In genomic region chr3:88081345-88082223, GRCm38 (mm10) we compare ENCODE assay signal across 8 mouse cellular contexts. TPM values are rescaled to one million over a fixed set of nuclear protein-coding genes. Genes with fewer than 3 reads are reported as not detected.
DNase-seq lines count a peak whose midpoint lies in the region; ATAC-seq and TF ChIP-seq lines count a peak whose summit lies in the region.

Gene Iqgap3 (plus strand): TSS chr3:88081971.

- peak; percentile 87 for ATAC-seq in heart, embryonic 15.5 days (replicated peaks; ENCODE audit: insufficient number of reproducible peaks, insufficient read depth, low FRiP score, low read depth)
- ATAC-seq in liver, embryonic 13.5 days (ENCODE audit: low read depth) = peak; percentile 87
- ATAC-seq in stomach, embryonic 14.5 days (ENCODE audit: insufficient number of reproducible peaks, insufficient read depth, low FRiP score, low read depth) = peak; percentile 77; the same call in 1 of the 2 replicates

- H3K79me2 ChIP-seq in CH12.LX (replicated peaks; ENCODE audit: control insufficient read depth, extremely low read depth, insufficient read depth, poor library complexity, severe bottlenecking) = no peaks in the 10 kb centered on the region

- peak within 1 kb of the TSS; percentile 23; the same call in 1 of the 2 replicates for H3K9ac ChIP-seq in CH12.LX (ENCODE audit: insufficient read depth, low read depth)
- H3K9ac ChIP-seq in heart, embryonic 15.5 days = peak within 1 kb of the TSS; percentile 56
- H3K9ac ChIP-seq in liver, embryonic 13.5 days = peak within 1 kb of the TSS; percentile 82
- peak within 1 kb of the TSS; percentile 23; the same call in 1 of the 2 replicates for H3K9ac ChIP-seq in stomach, embryonic 14.5 days (replicated peaks; ENCODE audit: low read depth, low read length)

- H3K27ac ChIP-seq in CH12.LX (ENCODE audit: insufficient read depth, low read depth) = peak within 1 kb of the TSS; percentile 66; the same call in 1 of the 2 replicates
- peak within 1 kb of the TSS; percentile 85 for H3K27ac ChIP-seq in forebrain, embryonic 10.5 days
- 0 out of 2 replicates have a peak within 1 kb of the TSS, but pooled peaks have one; percentile 4 for H3K27ac ChIP-seq in heart, embryonic 15.5 days
- H3K27ac ChIP-seq in liver, embryonic 13.5 days = peak within 1 kb of the TSS; percentile 60; the same call in 1 of the 2 replicates
- H3K27ac ChIP-seq in stomach, embryonic 14.5 days (ENCODE audit: low read length) = peak within 1 kb of the TSS; percentile 36; the same call in 1 of the 2 replicates

- no peak for TF ChIP-seq EP300 in CH12.LX (IDR thresholded peaks at IDR 0.05; ENCODE audit: low read length)

- in situ Hi-C loops in CH12.LX (cut with MboI; ENCODE audit: low pct_ligation_motif_present, low pct_unique_long_range_greater_than_20kb, low sequenced_read_pairs) = loop anchor here (5.0 kb wide), 1 partner anchor 59 kb away; no protein-coding TSS in a partner anchor

- TF ChIP-seq POLR2A in CH12.LX (IDR thresholded peaks at IDR 0.05; ENCODE audit: low read depth, low read length) = peak; percentile 43; the same call in 1 of the 2 replicates

- peaks cover 10 to 40% of the 10 kb centered on the region in 2 experiments for H3K4me1 ChIP-seq in CH12.LX (ENCODE audit: control insufficient read depth in 1 of 2, insufficient read depth in 2 of 2)
- peaks cover 23% of the 10 kb centered on the region for H3K4me1 ChIP-seq in forebrain, embryonic 10.5 days
- H3K4me1 ChIP-seq in heart, embryonic 15.5 days (replicated peaks) = peaks cover 17% of the 10 kb centered on the region
- H3K4me1 ChIP-seq in liver, embryonic 13.5 days (replicated peaks) = peaks cover 22% of the 10 kb centered on the region
- peaks cover 10% of the 10 kb centered on the region; the same call in 1 of the 2 replicates for H3K4me1 ChIP-seq in stomach, embryonic 14.5 days (ENCODE audit: control insufficient read depth, insufficient read depth, low read length)

- peaks cover 21% of the 10 kb centered on the region for H3K27me3 ChIP-seq in CH12.LX (replicated peaks)
- H3K27me3 ChIP-seq in forebrain, embryonic 10.5 days (ENCODE audit: poor library complexity, severe bottlenecking) = no peaks in the 10 kb centered on the region
- no peaks in the 10 kb centered on the region for H3K27me3 ChIP-seq in heart, embryonic 15.5 days
- peaks cover 13% of the 10 kb centered on the region; the same call in 1 of the 2 replicates for H3K27me3 ChIP-seq in liver, embryonic 13.5 days
- no peaks in the 10 kb centered on the region for H3K27me3 ChIP-seq in stomach, embryonic 14.5 days (ENCODE audit: control insufficient read depth, insufficient read depth, low read length)

- dilution Hi-C loops in CH12.LX (cut with MboI; ENCODE audit: extremely low pct_ligation_motif_present, extremely low pct_unique_long_range_greater_than_20kb, low sequenced_read_pairs) = no loop called here

- WGBS in forebrain, embryonic 10.5 days = 19% methylated on average over 33 of the region's 33 CpGs
- WGBS in heart, embryonic 15.5 days = 18% methylated on average over 33 of the region's 33 CpGs
- WGBS in liver, embryonic 13.5 days (ENCODE audit: insufficient replicate concordance) = 18% methylated on average over 33 of the region's 33 CpGs
- WGBS in stomach, embryonic 14.5 days = 19% methylated on average over 33 of the region's 33 CpGs

- peaks cover 0 to 18% of the 10 kb centered on the region in 2 experiments for H3K36me3 ChIP-seq in CH12.LX (replicated peaks in 1 of 2; ENCODE audit: control insufficient read depth in 1 of 2, insufficient read depth in 1 of 2, low read length in 1 of 2)
- peaks cover 31% of the 10 kb centered on the region for H3K36me3 ChIP-seq in forebrain, embryonic 10.5 days (replicated peaks)
- peaks cover 23% of the 10 kb centered on the region for H3K36me3 ChIP-seq in heart, embryonic 15.5 days
- H3K36me3 ChIP-seq in liver, embryonic 13.5 days = peaks cover 20% of the 10 kb centered on the region
- peaks cover 11% of the 10 kb centered on the region; the same call in 1 of the 2 replicates for H3K36me3 ChIP-seq in stomach, embryonic 14.5 days (ENCODE audit: control insufficient read depth, insufficient read depth, low read length)

- TF ChIP-seq RAD21 in CH12.LX (IDR thresholded peaks at IDR 0.05; ENCODE audit: low read depth, low read length) = no peak

- peak within 1 kb of the TSS; percentile 65 for H3K4me2 ChIP-seq in CH12.LX (ENCODE audit: insufficient read depth, low read depth, poor library complexity, severe bottlenecking)
- peak within 1 kb of the TSS; percentile 84 for H3K4me2 ChIP-seq in heart, embryonic 15.5 days
- H3K4me2 ChIP-seq in liver, embryonic 13.5 days = peak within 1 kb of the TSS; percentile 83
- H3K4me2 ChIP-seq in stomach, embryonic 14.5 days (replicated peaks; ENCODE audit: low read depth, low read length) = peak within 1 kb of the TSS; percentile 63

- peak within 1 kb of the TSS; percentile 56 to 76 (median 66) for H3K4me3 ChIP-seq in CH12.LX (replicated peaks in 1 of 3; ENCODE audit: low read depth in 2 of 3, low read length in 2 of 3, poor library complexity in 1 of 3)
- H3K4me3 ChIP-seq in forebrain, embryonic 10.5 days = peak within 1 kb of the TSS; percentile 73
- peak within 1 kb of the TSS; percentile 63 for H3K4me3 ChIP-seq in heart, embryonic 15.5 days
- H3K4me3 ChIP-seq in liver, embryonic 13.5 days (replicated peaks) = peak within 1 kb of the TSS; percentile 77
- peak within 1 kb of the TSS; percentile 52 for H3K4me3 ChIP-seq in stomach, embryonic 14.5 days (ENCODE audit: low read depth, low read length)

- no peaks in the 10 kb centered on the region for H3K9me3 ChIP-seq in CH12.LX (replicated peaks; ENCODE audit: low read length)
- H3K9me3 ChIP-seq in forebrain, embryonic 10.5 days = no peaks in the 10 kb centered on the region
- H3K9me3 ChIP-seq in heart, embryonic 15.5 days (replicated peaks) = no peaks in the 10 kb centered on the region
- no peaks in the 10 kb centered on the region for H3K9me3 ChIP-seq in liver, embryonic 13.5 days (replicated peaks)
- H3K9me3 ChIP-seq in stomach, embryonic 14.5 days (ENCODE audit: control insufficient read depth, low read depth, low read length) = no peaks in the 10 kb centered on the region

- DNase-seq in CH12.LX (ENCODE audit: extremely low read depth) = peak; percentile 82
- DNase-seq in c-Kit-positive CD71-negative TER-119-negative erythroid progenitor cells, embryonic 14.5 days (ENCODE audit: low read depth) = peak; percentile 80
- DNase-seq in forebrain, embryonic 10.5 days (ENCODE audit: extremely low spot score, low spot score) = peak; percentile 81
- peak; percentile 94 to 96 for DNase-seq in kidney, postnatal 25 days
- DNase-seq in liver, embryonic 13.5 days = peak; percentile 80
- DNase-seq in natural killer cell, adult 2 months (ENCODE audit: low spot score in 2 of 2) = peak; percentile 46 to 70

- no peak for TF ChIP-seq CTCF in CH12.LX (conservative IDR thresholded peaks at IDR 0.05 in 1 of 2, IDR thresholded peaks at IDR 0.05 in 1 of 2; ENCODE audit: low read depth in 2 of 2, low read length in 2 of 2)

TF ChIP-seq in CH12.LX, 34 proteins besides CTCF, POLR2A, EP300 and RAD21:
- TF ChIP-seq ELF1 (IDR thresholded peaks at IDR 0.05; ENCODE audit: low read depth, low read length) (peak; percentile 91), HCFC1 (IDR thresholded peaks at IDR 0.05; ENCODE audit: low read depth, low read length) (peak; percentile 96), ETS1 (conservative IDR thresholded peaks at IDR 0.05; ENCODE audit: low read depth, low read length) (no peak; the same call in 1 of the 2 replicates), TBP (conservative IDR thresholded peaks at IDR 0.05; ENCODE audit: low read depth, low read length) (no peak), NRF1 (IDR thresholded peaks at IDR 0.05; ENCODE audit: low read depth, low read length) (0 out of 2 replicates have a peak, but pooled peaks have one; percentile 49), BHLHE40 (IDR thresholded peaks at IDR 0.05; ENCODE audit: low read depth, low read length) (peak; percentile 43), E2F4 (IDR thresholded peaks at IDR 0.05; ENCODE audit: insufficient replicate concordance, low read depth, low read length) (peak; percentile 98), CHD2 (IDR thresholded peaks at IDR 0.05; ENCODE audit: low read length) (peak; percentile 77), NELFE (IDR thresholded peaks at IDR 0.05; ENCODE audit: low read depth, low read length) (no peak), SIN3A (IDR thresholded peaks at IDR 0.05; ENCODE audit: low read length) (peak; percentile 99), GABPA (IDR thresholded peaks at IDR 0.05; ENCODE audit: insufficient replicate concordance, low read depth, low read length) (peak; percentile 26; the same call in 1 of the 2 replicates), MAX (IDR thresholded peaks at IDR 0.05; ENCODE audit: low read length) (peak; percentile 69; the same call in 1 of the 2 replicates), RCOR1 (conservative IDR thresholded peaks at IDR 0.05; ENCODE audit: low read depth, low read length) (0 out of 2 replicates have a peak, but pooled peaks have one; percentile 62), UBTF (IDR thresholded peaks at IDR 0.05; ENCODE audit: low read depth, low read length) (no peak), MYC (IDR thresholded peaks at IDR 0.05; ENCODE audit: low read depth, low read length) (peak; percentile 70), USF1 (IDR thresholded peaks at IDR 0.05; ENCODE audit: low read depth, low read length) (peak; percentile 39), MXI1 (IDR thresholded peaks at IDR 0.05; ENCODE audit: low read depth, low read length) (peak; percentile 97), MAZ (IDR thresholded peaks at IDR 0.05; ENCODE audit: low read depth, low read length) (peak; percentile 54; the same call in 1 of the 2 replicates), MEF2A (IDR thresholded peaks at IDR 0.05; ENCODE audit: borderline replicate concordance, low read depth, low read length) (peak; percentile 53; the same call in 1 of the 2 replicates), TCF12 (IDR thresholded peaks at IDR 0.05; ENCODE audit: low read depth, low read length) (peak; percentile 56; the same call in 1 of the 2 replicates), SMC3 (IDR thresholded peaks at IDR 0.05; ENCODE audit: low read depth, low read length) (no peak), KAT2A (IDR thresholded peaks at IDR 0.05; ENCODE audit: insufficient replicate concordance, low read length) (peak; percentile 90; the same call in 1 of the 2 replicates), IRF4 (IDR thresholded peaks at IDR 0.05; ENCODE audit: low read depth, low read length) (peak; percentile 42)

RNA-seq across cellular contexts. Expression of gene Iqgap3, which starts in this region (rescaled TPM):
- total RNA-seq in CH12.LX (2012; rRNA removed) (15.9 and 21.9 TPM in 2 replicates), CH12.LX (2014; rRNA removed) (12.1 and 13.0 TPM in 2 replicates)
- polyA plus RNA-seq in CH12.LX (2012; ENCODE audit: insufficient read length, low read depth) = 16.1 and 18.3 TPM in 2 replicates
- 30.3 and 30.4 TPM in 2 replicates for polyA plus RNA-seq in forebrain, embryonic 10.5 days (2016; fragmentation: Nextera tagmentation; extraction: Ambion mirVana)
- polyA plus RNA-seq in heart, embryonic 15.5 days (2015; fragmentation: Nextera tagmentation; extraction: Ambion mirVana) = 21.1 and 25.1 TPM in 2 replicates
- polyA plus RNA-seq in liver, embryonic 13.5 days (2015; fragmentation: Nextera tagmentation; extraction: Ambion mirVana) = 6.6 and 7.4 TPM in 2 replicates
- polyA plus RNA-seq in stomach, embryonic 14.5 days (2014; fragmentation: Nextera tagmentation; extraction: Ambion mirVana) = 19.8 and 21.0 TPM in 2 replicates

Comparison
In these comparisons a context has a peak if more than half of its experiments do, and no peak if none do; other contexts are left out.
1. Peak in every context shown above with its lines: DNase-seq, ATAC-seq, H3K4me3 ChIP-seq and H3K27ac ChIP-seq.
2. H3K27ac ChIP-seq: peak in every context shown above with its lines; median percentile 85 in forebrain, embryonic 10.5 days; 66 in CH12.LX; 60 in liver, embryonic 13.5 days; 36 in stomach, embryonic 14.5 days; 4 in heart, embryonic 15.5 days.
3. H3K9ac ChIP-seq: peak in every context shown above with its lines; median percentile 82 in liver, embryonic 13.5 days; 56 in heart, embryonic 15.5 days; 23 in CH12.LX; 23 in stomach, embryonic 14.5 days.